Comparison of ENCODE assay signal across 8 mouse cellular contexts in the genomic region with DNA sequence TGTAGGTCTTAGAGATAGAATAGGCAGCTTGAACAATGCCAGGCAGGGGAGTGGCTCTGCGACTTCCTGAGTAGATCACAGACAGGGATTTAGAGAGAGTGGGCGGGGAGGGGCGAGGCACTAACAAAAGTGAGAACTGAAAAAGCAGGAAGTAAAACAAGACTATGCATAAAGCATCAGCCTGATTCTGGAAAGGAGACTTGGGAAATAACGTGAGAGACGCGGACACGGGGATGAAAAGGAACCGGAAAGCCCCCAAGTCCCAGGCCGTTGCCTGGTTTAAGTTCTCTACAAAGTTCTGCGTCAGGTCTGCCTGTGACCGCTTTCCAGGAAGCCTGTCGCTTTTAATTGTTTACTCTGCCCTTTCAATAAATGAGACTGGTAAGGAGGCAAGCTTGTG.
DNase-seq lines count a peak whose midpoint lies in the region; ATAC-seq and TF ChIP-seq lines count a peak whose summit lies in the region.

No protein-coding gene starts in this region.

- peaks cover 8% of the 10 kb centered on the region for H3K4me1 ChIP-seq in forebrain, embryonic 16.5 days (replicated peaks; ENCODE audit: control insufficient read depth, insufficient read depth, low read length)
- H3K4me1 ChIP-seq in hindbrain, postnatal 0 days (ENCODE audit: insufficient read depth, low read length) = no peaks in the 10 kb centered on the region
- H3K4me1 ChIP-seq in liver, embryonic 14.5 days (replicated peaks; ENCODE audit: control insufficient read depth in 2 of 2, insufficient read depth in 2 of 2, low read length in 1 of 2) = peaks cover 0 to 5% of the 10 kb centered on the region in 2 experiments; a peak in 1 of 4 replicates

- WGBS in forebrain, embryonic 16.5 days = 4% methylated on average over 12 of the region's 12 CpGs
- 20% methylated on average over 12 of the region's 12 CpGs for WGBS in hindbrain, postnatal 0 days
- 2% methylated on average over 12 of the region's 12 CpGs for WGBS in liver, embryonic 14.5 days (ENCODE audit: insufficient replicate concordance)

- peak; percentile 23 for DNase-seq in ovary, adult 18-20 months (ENCODE audit: low spot score)
- no peak for DNase-seq in ovary, postnatal 10 days (ENCODE audit: low spot score)
- peak; percentile 3 for DNase-seq in hindbrain, postnatal 0 days (ENCODE audit: low spot score)
- DNase-seq in liver, embryonic 14.5 days (ENCODE audit: low read depth in 3 of 3, low spot score in 3 of 3) = peak in 1 of 3 experiments; percentile 17
- DNase-seq in natural killer cell, adult 2 months (ENCODE audit: low spot score in 2 of 2) = peak; percentile 59 to 60
- DNase-seq in urinary bladder, postnatal 25 days (ENCODE audit: low spot score) = peak; percentile 17
- DNase-seq in right cerebral cortex, postnatal 4 days = no peak

- H3K9me3 ChIP-seq in forebrain, embryonic 16.5 days (ENCODE audit: control insufficient read depth, low read length) = no peaks in the 10 kb centered on the region
- no peaks in the 10 kb centered on the region for H3K9me3 ChIP-seq in hindbrain, postnatal 0 days (ENCODE audit: low read length)
- no peaks in the 10 kb centered on the region for H3K9me3 ChIP-seq in liver, embryonic 14.5 days (ENCODE audit: control insufficient read depth, low read length)

- no peaks in the 10 kb centered on the region for H3K27me3 ChIP-seq in forebrain, embryonic 16.5 days (replicated peaks; ENCODE audit: control insufficient read depth, insufficient read depth, low read length)
- no peaks in the 10 kb centered on the region for H3K27me3 ChIP-seq in hindbrain, postnatal 0 days (ENCODE audit: insufficient read depth, low read length)
- no peaks in the 10 kb centered on the region for H3K27me3 ChIP-seq in liver, embryonic 14.5 days (ENCODE audit: control insufficient read depth, insufficient read depth, low read length)

- H3K36me3 ChIP-seq in forebrain, embryonic 16.5 days (ENCODE audit: control insufficient read depth, insufficient read depth) = no peaks in the 10 kb centered on the region
- H3K36me3 ChIP-seq in hindbrain, postnatal 0 days (ENCODE audit: insufficient read depth, low read length) = no peaks in the 10 kb centered on the region
- no peaks in the 10 kb centered on the region for H3K36me3 ChIP-seq in liver, embryonic 14.5 days (replicated peaks; ENCODE audit: control insufficient read depth, insufficient read depth, low read depth)

- no peak for TF ChIP-seq CTCF in hindbrain, postnatal 0 days (IDR thresholded peaks at IDR 0.05; ENCODE audit: low read depth)
- no peak for TF ChIP-seq CTCF in liver, embryonic 14.5 days (IDR thresholded peaks at IDR 0.05; ENCODE audit: low read depth)

- H3K9ac ChIP-seq in forebrain, embryonic 16.5 days (replicated peaks; ENCODE audit: low read depth, low read length) = 0 out of 2 replicates have a peak overlapping the region, but pooled peaks have one; percentile 18
- no peak overlapping the region for H3K9ac ChIP-seq in hindbrain, postnatal 0 days (replicated peaks; ENCODE audit: low read length)
- no peak overlapping the region for H3K9ac ChIP-seq in liver, embryonic 14.5 days (replicated peaks)

- peak overlapping the region; percentile 14; the same call in 1 of the 2 replicates for H3K4me3 ChIP-seq in forebrain, embryonic 16.5 days (replicated peaks; ENCODE audit: low read length)
- H3K4me3 ChIP-seq in hindbrain, postnatal 0 days (ENCODE audit: low read length) = no peak overlapping the region
- no peak overlapping the region for H3K4me3 ChIP-seq in liver, embryonic 14.5 days (ENCODE audit: insufficient read depth in 1 of 2, low read depth in 2 of 2, low read length in 2 of 2)

- TF ChIP-seq EP300 in liver, embryonic 14.5 days (IDR thresholded peaks at IDR 0.05; ENCODE audit: low read depth) = no peak

- H3K4me2 ChIP-seq in forebrain, embryonic 16.5 days (ENCODE audit: low read length) = peak overlapping the region; percentile 37
- peak overlapping the region; percentile 38 for H3K4me2 ChIP-seq in hindbrain, postnatal 0 days (ENCODE audit: low read depth, low read length)
- H3K4me2 ChIP-seq in liver, embryonic 14.5 days (ENCODE audit: low read depth) = peak overlapping the region; percentile 38

- ATAC-seq in forebrain, embryonic 16.5 days = no peak
- no peak for ATAC-seq in hindbrain, postnatal 0 days
- no peak for ATAC-seq in liver, embryonic 14.5 days (ENCODE audit: insufficient read depth)

- no peak overlapping the region for H3K27ac ChIP-seq in forebrain, embryonic 16.5 days (ENCODE audit: low read length)
- no peak overlapping the region for H3K27ac ChIP-seq in hindbrain, postnatal 0 days
- no peak overlapping the region for H3K27ac ChIP-seq in liver, embryonic 14.5 days

Comparison
In these comparisons a context has a peak if more than half of its experiments do, and no peak if none do; other contexts are left out.
1. DNase-seq: peak in ovary, adult 18-20 months (single experiment), hindbrain, postnatal 0 days (single experiment), natural killer cell, adult 2 months (2 of 2) and urinary bladder, postnatal 25 days (single experiment); none in ovary, postnatal 10 days (single experiment) and right cerebral cortex, postnatal 4 days (single experiment).
2. Peak in every context shown above with its lines, with median percentiles within 50 percentile points of each other: H3K4me2 ChIP-seq.